Mouse (Mus musculus) heart, embryonic 11.5 days (tissue): ENCODE measurements at regions not wholly inside any gene's neighbourhood (a gene's known extent, or its start where the extent isn't known, plus 50 kb on each side); places are given as distances from the start of the nearest gene placed in this dataset.

Source experiments
- ATAC-seq: fragments of 200-750 bp; cut with Nextera tagmentation; replicated peaks from 2 replicates; pipeline ENCODE4 v1.8.0; 2017; ENCODE audit warnings: moderate library complexity; ENCODE audit not compliant: insufficient number of reproducible peaks, low FRiP score, low TSS enrichment
- H3K27ac ChIP-seq: fragments of 300-500 bp; sonication (generic); 2 replicates; pipeline ENCODE4 v1.5.1; 2014; ENCODE audit warnings: mild to moderate bottlenecking, low read depth, low read length
- H3K27me3 ChIP-seq: fragments of 300-500 bp; sonication (generic); 2 replicates; pipeline ENCODE4 v1.6.1; 2014; ENCODE audit warnings: mild to moderate bottlenecking, low read length, mixed read lengths; ENCODE audit not compliant: control insufficient read depth, insufficient read depth
- H3K36me3 ChIP-seq: fragments of 300-500 bp; sonication (generic); 2 replicates; pipeline ENCODE4 v1.6.1; 2014; ENCODE audit warnings: mild to moderate bottlenecking, low read length, moderate library complexity, mixed read lengths; ENCODE audit not compliant: control insufficient read depth, insufficient read depth
- H3K4me1 ChIP-seq: fragments of 300-500 bp; sonication (generic); 2 replicates; pipeline ENCODE4 v1.6.1; 2014; ENCODE audit warnings: low read length; ENCODE audit not compliant: control insufficient read depth, insufficient read depth
- H3K4me2 ChIP-seq: fragments of 300-500 bp; sonication (generic); 2 replicates; pipeline ENCODE4 v1.6.1; 2014; ENCODE audit warnings: mild to moderate bottlenecking, moderate library complexity
- H3K4me3 ChIP-seq: fragments of 300-500 bp; sonication (generic); 2 replicates; pipeline ENCODE4 v1.5.1; 2014; ENCODE audit warnings: low read depth, low read length
- H3K9ac ChIP-seq: fragments of 300-500 bp; sonication (generic); 2 replicates; pipeline ENCODE4 v1.6.1; 2014; ENCODE audit warnings: mild to moderate bottlenecking, low read depth, low read length, moderate library complexity
- H3K9me3 ChIP-seq: fragments of 300-500 bp; sonication (generic); replicated peaks from 2 replicates; pipeline ENCODE4 v1.6.1; 2016; ENCODE audit warnings: low read length; ENCODE audit not compliant: control insufficient read depth
- WGBS: fragments of 180-500 bp; shearing (Covaris S2); extraction: QIAGEN DNeasy Blood & Tissue Kit; methylation state at CpG from one replicate; pipeline ENCODE4 v1.1.7; 2014; ENCODE audit not compliant: insufficient replicate concordance; 5-methylcytosine and 5-hydroxymethylcytosine counted together

DNA sequence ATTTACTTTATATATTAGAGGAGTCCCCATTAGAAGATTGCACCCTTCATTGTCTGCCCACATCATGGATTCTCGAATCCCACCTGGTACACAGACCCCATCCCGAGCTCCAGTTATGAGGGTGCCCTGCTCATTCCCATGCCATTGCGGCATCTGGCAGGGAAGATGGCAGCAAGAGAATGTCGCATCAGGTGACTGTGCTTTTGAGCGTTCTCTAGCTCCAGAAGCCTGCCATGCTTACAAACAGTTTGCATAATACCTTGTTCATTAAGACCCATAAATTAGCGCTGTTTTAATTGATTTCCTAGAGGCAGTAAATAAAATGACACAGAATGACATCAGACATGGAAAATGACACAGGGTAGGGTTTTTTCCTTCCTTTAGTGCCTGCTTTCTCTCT lies 398.0 kb upstream of the Igfbp7 start:
- no peak for ATAC-seq

DNA sequence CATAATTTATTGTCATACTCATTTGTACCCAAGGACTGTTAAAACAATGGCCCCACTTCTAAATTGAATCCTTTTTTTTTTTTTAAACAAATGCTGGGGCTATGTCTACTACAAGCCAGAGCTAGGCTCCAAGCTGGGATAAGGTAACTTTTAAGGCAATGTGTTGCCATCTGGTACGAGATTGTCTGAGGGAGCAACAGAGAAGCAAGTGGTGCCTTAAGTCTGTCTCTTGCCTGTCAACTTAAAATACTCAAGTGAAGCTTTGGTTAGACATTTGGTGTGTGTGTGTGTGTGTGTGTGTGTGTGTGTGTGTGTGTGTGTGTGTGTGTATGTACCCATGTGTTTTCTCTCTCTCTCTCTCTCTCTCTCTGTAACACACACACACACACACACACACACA lies 397.5 kb upstream of the Igfbp7 start:
- no peak overlapping the region for H3K27ac ChIP-seq
- 86% methylated on average over 1 of the region's 1 CpGs for WGBS

More for the DNA sequence above, 398.0 kb upstream of the Igfbp7 start:
- H3K36me3 ChIP-seq, result no peaks in the 10 kb centered on the region
- H3K4me3 ChIP-seq, result no peak overlapping the region
- no peaks in the 10 kb centered on the region for H3K4me1 ChIP-seq
- WGBS, result 81% methylated on average over 6 of the region's 6 CpGs
- H3K9me3 ChIP-seq, result no peaks in the 10 kb centered on the region
- no peak overlapping the region for H3K4me2 ChIP-seq
- H3K27ac ChIP-seq, result no peak overlapping the region
- no peak overlapping the region for H3K9ac ChIP-seq
- no peaks in the 10 kb centered on the region for H3K27me3 ChIP-seq

GRCm38 (mm10) chr5:77804113-77804512 lies 396.3 kb upstream of the Igfbp7 start:
- Histone ChIP-seq H3K27ac (no peak overlapping the region), H3K36me3 (no peaks in the 10 kb centered on the region), H3K4me1 (no peaks in the 10 kb centered on the region), H3K9ac (no peak overlapping the region), H3K9me3 (no peaks in the 10 kb centered on the region), H3K27me3 (no peaks in the 10 kb centered on the region), H3K4me3 (no peak overlapping the region), H3K4me2 (no peak overlapping the region)
- WGBS, result 62% methylated on average over 9 of the region's 9 CpGs
- no peak; the same call in 1 of the 2 replicates for ATAC-seq

More for the DNA sequence above, 397.5 kb upstream of the Igfbp7 start:
- H3K4me3 ChIP-seq, result no peak overlapping the region
- no peak overlapping the region for H3K9ac ChIP-seq
- no peaks in the 10 kb centered on the region for H3K4me1 ChIP-seq
- H3K27me3 ChIP-seq, result no peaks in the 10 kb centered on the region
- no peaks in the 10 kb centered on the region for H3K9me3 ChIP-seq
- H3K4me2 ChIP-seq, result no peak overlapping the region
- no peaks in the 10 kb centered on the region for H3K36me3 ChIP-seq
- ATAC-seq, result no peak

DNA sequence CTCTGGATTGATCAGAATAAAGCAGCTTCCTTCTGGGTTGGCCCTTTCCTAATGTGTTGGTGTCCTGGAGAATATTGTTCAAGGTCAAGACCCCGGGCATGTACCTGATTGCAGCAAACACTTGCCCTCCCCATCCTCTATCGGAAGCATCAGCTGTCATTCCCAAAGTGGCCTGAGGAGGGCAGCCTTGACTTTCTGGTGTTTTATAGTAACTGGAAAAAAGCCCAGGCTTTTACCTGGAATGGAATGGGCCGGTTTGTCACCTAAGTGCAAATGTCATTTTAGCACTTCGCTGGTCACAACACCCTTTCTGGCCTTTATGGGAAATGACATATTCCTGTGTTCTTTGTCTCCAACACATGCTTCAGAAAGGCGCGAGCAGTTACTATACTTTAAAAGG lies 395.7 kb upstream of the Igfbp7 start:
- no peaks in the 10 kb centered on the region for H3K36me3 ChIP-seq
- no peak overlapping the region for H3K4me3 ChIP-seq
- H3K27me3 ChIP-seq, result no peaks in the 10 kb centered on the region
- no peak overlapping the region for H3K9ac ChIP-seq
- no peaks in the 10 kb centered on the region for H3K9me3 ChIP-seq
- no peaks in the 10 kb centered on the region for H3K4me1 ChIP-seq
- H3K4me2 ChIP-seq, result no peak overlapping the region
- 57% methylated on average over 6 of the region's 6 CpGs for WGBS
- no peak overlapping the region for H3K27ac ChIP-seq
- ATAC-seq, result no peak

GRCm38 (mm10) chr5:77796960-77797359 lies 389.1 kb upstream of the Igfbp7 start:
- Histone ChIP-seq H3K4me1 (no peaks in the 10 kb centered on the region), H3K36me3 (no peaks in the 10 kb centered on the region), H3K27me3 (no peaks in the 10 kb centered on the region), H3K4me3 (no peak overlapping the region), H3K4me2 (no peak overlapping the region), H3K9me3 (no peaks in the 10 kb centered on the region), H3K27ac (no peak overlapping the region), H3K9ac (no peak overlapping the region)
- no peak for ATAC-seq
- 78% methylated on average over 3 of the region's 3 CpGs for WGBS

- Histone ChIP-seq H3K4me2 (no peak overlapping the region), H3K36me3 (no peaks in the 10 kb centered on the region), H3K27ac (no peak overlapping the region), H3K9me3 (no peaks in the 10 kb centered on the region), H3K4me3 (no peak overlapping the region), H3K9ac (no peak overlapping the region), H3K27me3 (no peaks in the 10 kb centered on the region), H3K4me1 (no peaks in the 10 kb centered on the region)
- 74% methylated on average over 5 of the region's 5 CpGs for WGBS
- no peak for ATAC-seq
Observed at GRCm38 (mm10) chr5:77795766-77796165, 387.9 kb upstream of the Igfbp7 start.

DNA sequence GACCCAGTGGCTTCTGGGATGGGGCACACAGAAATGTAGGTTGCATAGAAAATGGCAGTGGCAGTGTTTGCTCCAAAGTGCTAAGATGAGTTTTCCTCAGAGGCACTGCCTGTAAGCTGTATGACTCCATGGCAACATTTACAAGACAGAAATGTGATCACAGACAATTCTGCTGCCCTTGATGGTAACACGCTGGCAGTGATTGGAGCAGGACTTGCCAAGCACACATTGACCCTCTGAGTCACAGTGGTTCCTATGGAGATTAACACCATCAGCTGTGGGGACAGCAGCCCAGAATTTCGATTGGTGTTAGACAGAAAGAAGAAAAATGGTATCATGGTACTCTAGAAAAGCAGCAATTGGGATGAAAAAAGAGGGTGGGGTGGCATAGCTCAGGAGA lies 376.1 kb upstream of the Igfbp7 start:
- no peak overlapping the region for H3K27ac ChIP-seq
- no peak overlapping the region for H3K4me3 ChIP-seq
- no peak overlapping the region for H3K4me2 ChIP-seq
- H3K36me3 ChIP-seq, result no peaks in the 10 kb centered on the region
- no peaks in the 10 kb centered on the region for H3K9me3 ChIP-seq
- no peaks in the 10 kb centered on the region for H3K4me1 ChIP-seq
- H3K9ac ChIP-seq, result no peak overlapping the region
- no peaks in the 10 kb centered on the region for H3K27me3 ChIP-seq
- WGBS, result 55% methylated on average over 2 of the region's 2 CpGs
- ATAC-seq, result no peak

DNA sequence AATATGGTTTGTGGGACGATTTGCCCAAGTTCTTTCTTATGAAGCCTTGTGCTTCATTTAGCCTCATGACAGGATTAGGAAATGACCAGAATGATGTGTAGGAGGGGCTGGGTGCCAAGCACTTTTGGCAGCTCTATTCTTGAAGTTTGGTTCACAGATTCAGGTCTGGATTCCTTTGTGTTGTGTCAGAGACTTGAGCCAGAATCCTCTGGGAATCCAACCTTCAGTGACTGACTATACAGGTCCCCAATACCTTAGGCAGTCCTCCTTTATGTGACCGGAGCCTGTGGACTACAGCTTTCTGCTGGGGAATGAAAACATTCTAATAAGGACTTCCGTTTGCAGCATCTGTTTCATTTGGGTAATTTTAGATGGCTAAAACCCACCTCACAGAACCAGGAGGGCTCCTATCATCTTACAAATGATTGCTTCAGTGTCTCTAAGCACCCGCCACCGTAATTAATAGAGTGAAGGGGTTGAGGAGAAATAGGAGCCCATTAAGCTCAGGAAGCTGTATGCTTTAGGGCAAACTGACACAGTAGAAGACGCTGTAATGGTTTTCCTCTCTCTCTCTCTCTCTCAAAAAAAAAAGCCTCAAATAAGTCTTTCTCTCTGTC lies 354.7 kb upstream of the Igfbp7 start:
- no peaks in the 10 kb centered on the region for H3K36me3 ChIP-seq
- H3K9me3 ChIP-seq, result no peaks in the 10 kb centered on the region; the same call in 1 of the 2 replicates
- ATAC-seq, result no peak
- no peak overlapping the region for H3K9ac ChIP-seq
- no peaks in the 10 kb centered on the region for H3K4me1 ChIP-seq
- H3K4me3 ChIP-seq, result no peak overlapping the region
- WGBS, result 78% methylated on average over 6 of the region's 6 CpGs
- no peak overlapping the region for H3K27ac ChIP-seq
- H3K4me2 ChIP-seq, result no peak overlapping the region
- no peaks in the 10 kb centered on the region for H3K27me3 ChIP-seq

- no peak overlapping the region for H3K4me3 ChIP-seq
- no peaks in the 10 kb centered on the region for H3K4me1 ChIP-seq
- 79% methylated on average over 6 of the region's 6 CpGs for WGBS
- H3K36me3 ChIP-seq, result no peaks in the 10 kb centered on the region
- H3K9me3 ChIP-seq, result peaks cover 4% of the 10 kb centered on the region; the same call in 1 of the 2 replicates
- no peaks in the 10 kb centered on the region for H3K27me3 ChIP-seq
- H3K9ac ChIP-seq, result no peak overlapping the region
- H3K27ac ChIP-seq, result no peak overlapping the region
- no peak overlapping the region for H3K4me2 ChIP-seq
- no peak for ATAC-seq
Observed at GRCm38 (mm10) chr5:77762013-77762412, 354.2 kb upstream of the Igfbp7 start.
